24 mouse cellular contexts compared by ENCODE assay signal in genomic region chr9:69994547-69994946, GRCm38 (mm10). TPM values are rescaled to one million over a fixed set of nuclear protein-coding genes. Genes with fewer than 3 reads are reported as not detected.
"Had no signal": no experiment of that assay in that cellular context is flagged by ENCODE, and none has a peak within 500 bp of the region (broad histone marks: within the 10 kb centered on the region; RNA-seq: fewer than 3 reads in every experiment).

No protein-coding gene starts in this region.

- H3K27ac ChIP-seq: lung, embryonic 15.5 days; macrophage; midbrain, embryonic 10.5 days; midbrain, embryonic 12.5 days; neural tube, embryonic 13.5 days; neural tube, embryonic 15.5 days had no signal

- H3K4me2 ChIP-seq: lung, embryonic 15.5 days; midbrain, embryonic 12.5 days; neural tube, embryonic 13.5 days; neural tube, embryonic 15.5 days had no signal

- DNase-seq: liver, postnatal 0 days; lung, adult 2 months; lung, postnatal 14 days; lung, postnatal 36 days; midbrain, embryonic 14.5 days; retina, postnatal 1 day; right cerebral cortex, adult 18-20 months; right cerebral cortex, postnatal 25 days; right cerebral cortex, postnatal 4 days; spleen, adult 18-20 months; thymus, adult 18-20 months; thymus, postnatal 14 days; thymus, postnatal 36 days had no signal

- H3K27me3 ChIP-seq: lung, embryonic 15.5 days; midbrain, embryonic 12.5 days; neural tube, embryonic 13.5 days; neural tube, embryonic 15.5 days had no signal

- H3K4me3 ChIP-seq: lung, embryonic 15.5 days; midbrain, embryonic 10.5 days; midbrain, embryonic 12.5 days; neural tube, embryonic 13.5 days; neural tube, embryonic 15.5 days had no signal

- ATAC-seq: liver, postnatal 0 days; lung, postnatal 0 days; midbrain, embryonic 16.5 days had no signal

- H3K9ac ChIP-seq: liver, postnatal 0 days; lung, embryonic 15.5 days; midbrain, embryonic 12.5 days; neural tube, embryonic 13.5 days; neural tube, embryonic 15.5 days had no signal

- H3K9me3 ChIP-seq: lung, embryonic 15.5 days; midbrain, embryonic 10.5 days; midbrain, embryonic 12.5 days; neural tube, embryonic 13.5 days; neural tube, embryonic 15.5 days had no signal

RNA-seq across cellular contexts. Expression of gene Gcnt3, which starts 43.3 kb away (rescaled TPM):
- total RNA-seq: megakaryocyte, adult 5-6 weeks; megakaryocyte-erythroid progenitor cell, adult 5-6 weeks had no signal
- polyA plus RNA-seq: liver, postnatal 0 days; lung, adult 2 months; lung, postnatal 0 days; macrophage; midbrain, embryonic 10.5 days; midbrain, embryonic 12.5 days; midbrain, embryonic 14.5 days; midbrain, embryonic 16.5 days; neural tube, embryonic 11.5 days; neural tube, embryonic 13.5 days; neural tube, embryonic 15.5 days had no signal
